Mouse (Mus musculus) bone marrow macrophage, adult 2 months (primary cell): ENCODE measurements around the gene Arhgef17. TPM values are rescaled to one million over a fixed set of nuclear protein-coding genes. Genes with fewer than 3 reads are reported as not detected.

ENCODE experiments used
- H3K27ac ChIP-seq: 2 replicates; pipeline ENCODE4 v1.5.1; 2012; ENCODE audit warnings: low read depth, low read length; ENCODE audit not compliant: insufficient read depth
- H3K4me1 ChIP-seq: 2 replicates; pipeline ENCODE4 v1.6.1; 2012; ENCODE audit warnings: low read length; ENCODE audit not compliant: control insufficient read depth, insufficient read depth
- H3K4me3 ChIP-seq: 2 replicates; pipeline ENCODE4 v1.5.1; 2012; ENCODE audit warnings: mild to moderate bottlenecking, low read length, moderate library complexity; ENCODE audit not compliant: insufficient read depth
- CTCF ChIP-seq: IDR thresholded peaks from 2 replicates; pipeline ENCODE4 v1.5.1; 2012; ENCODE audit warnings: low read depth, mild to moderate bottlenecking, low read length, moderate library complexity
- POLR2A ChIP-seq: IDR thresholded peaks from 2 replicates; pipeline ENCODE4 v1.6.1; 2012; ENCODE audit warnings: mild to moderate bottlenecking, low read depth, low read length, borderline replicate concordance
- polyA plus RNA-seq: library from polyadenylated mRNA; stranded (reverse); fragments of >200 nt; gene quantifications from 2 replicates; pipeline ENCODE4 v1.2.4, GENCODE M21; 2012; ENCODE audit not compliant: missing spikeins, insufficient read depth, insufficient read length

Gene Arhgef17
- polyA plus RNA-seq, 1 experiment: 0.52 TPM

DNA sequence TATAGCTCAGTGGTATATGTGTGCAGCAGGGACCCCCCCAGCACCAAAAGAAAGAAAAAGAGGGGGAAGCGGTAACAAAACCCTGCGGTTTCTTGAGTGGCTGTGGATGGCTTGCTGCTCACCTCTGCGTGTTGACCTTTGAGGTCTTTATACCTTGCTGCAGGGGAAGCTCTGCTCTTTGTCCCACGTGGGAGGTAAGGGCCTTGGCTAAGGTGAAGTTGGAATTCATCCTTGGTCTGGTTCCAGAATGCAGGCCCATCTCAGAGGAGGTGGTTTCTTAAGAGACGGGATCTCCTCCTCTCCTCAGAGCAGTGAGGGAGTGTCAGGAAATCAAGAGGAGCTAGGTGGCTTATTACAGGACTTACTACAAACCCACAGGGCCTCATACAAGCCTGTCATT, 89.7 kb downstream of the Arhgef17 start:
- H3K4me3 ChIP-seq: no peak overlapping the region
- TF ChIP-seq POLR2A (no peak), CTCF (no peak)
- H3K4me1 ChIP-seq: peaks cover 24% of the 10 kb centered on the region
- no peak overlapping the region for H3K27ac ChIP-seq

DNA sequence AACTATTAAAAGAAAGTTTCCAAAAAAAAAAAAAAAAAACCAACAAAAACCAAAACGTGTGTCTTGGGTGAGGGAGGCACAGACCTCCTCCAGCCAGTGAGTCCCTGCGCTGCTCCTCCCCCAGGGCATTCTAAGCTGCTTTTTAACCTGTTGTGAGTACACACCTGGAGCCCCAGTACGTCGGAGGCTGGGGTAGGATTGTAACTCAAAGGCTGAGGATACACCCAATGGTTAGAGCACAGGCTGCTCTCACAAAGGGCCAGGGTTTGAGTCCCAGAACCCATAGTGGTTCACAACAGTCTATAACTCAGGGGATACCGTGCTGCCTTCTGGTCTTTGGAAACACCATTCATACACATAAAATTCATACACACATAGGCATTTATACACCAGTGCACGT, 90.3 kb downstream of the Arhgef17 start:
- H3K4me1 ChIP-seq: peaks cover 24% of the 10 kb centered on the region
- TF ChIP-seq CTCF: no peak
- no peak for TF ChIP-seq POLR2A
- no peak overlapping the region for H3K27ac ChIP-seq
- H3K4me3 ChIP-seq: no peak overlapping the region

DNA sequence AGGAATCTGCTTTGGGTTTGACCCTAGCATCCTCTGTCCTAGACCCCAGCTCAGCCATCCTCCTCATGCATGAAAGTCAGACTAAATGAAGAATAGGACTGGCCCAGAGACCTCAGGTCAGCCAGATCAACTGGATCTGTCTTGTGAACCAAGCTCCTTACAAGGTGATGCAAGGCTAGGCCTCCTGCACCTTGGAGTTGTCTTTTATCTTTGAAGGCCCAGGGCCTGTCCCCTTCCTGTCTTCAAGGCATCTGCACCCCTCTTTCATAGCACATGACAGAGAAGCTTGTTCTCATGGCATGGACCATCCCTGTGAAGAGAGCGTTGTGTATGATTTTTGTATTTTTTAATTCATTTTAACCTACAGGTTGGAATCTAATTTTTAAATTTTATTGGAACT, 91.0 kb downstream of the Arhgef17 start:
- TF ChIP-seq CTCF (no peak), POLR2A (no peak)
- H3K4me1 ChIP-seq: peaks cover 19% of the 10 kb centered on the region
- H3K4me3 ChIP-seq: no peak overlapping the region
- no peak overlapping the region for H3K27ac ChIP-seq

DNA sequence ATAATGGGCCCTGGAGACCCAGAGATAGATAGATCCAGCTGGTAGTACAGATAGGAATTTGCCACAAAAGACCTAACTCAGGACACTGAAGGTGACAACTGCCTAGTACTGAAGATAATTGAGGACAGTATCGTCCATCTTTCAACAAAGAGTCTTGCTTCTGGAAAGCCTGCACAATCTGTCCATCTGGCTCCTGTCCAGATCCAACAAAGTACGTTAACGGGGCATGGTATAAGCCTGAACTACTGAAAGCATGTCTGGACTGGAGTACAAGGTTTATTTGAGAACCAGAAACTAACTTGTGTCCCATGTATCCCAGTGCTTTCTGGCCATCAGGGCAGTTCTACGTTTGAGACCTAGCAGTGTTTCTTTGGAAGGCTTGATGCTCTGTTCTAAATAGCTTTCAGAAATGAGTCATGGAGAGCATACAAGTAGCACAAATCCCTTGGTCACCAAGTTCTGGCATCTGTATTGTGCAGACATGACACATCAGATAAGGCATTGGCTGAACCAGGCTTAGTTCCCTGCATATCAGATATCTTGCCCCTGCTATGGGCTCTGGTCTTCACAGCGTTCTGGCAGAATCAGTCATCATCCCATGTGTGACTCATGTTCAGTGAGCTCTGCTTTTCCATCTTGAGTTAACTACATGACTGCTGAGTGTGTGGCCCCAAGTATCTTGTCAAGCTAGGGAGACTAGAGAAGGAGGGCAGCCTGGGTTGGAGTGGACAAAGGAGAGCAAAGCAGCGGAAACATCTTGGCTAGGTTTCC, 92.1 kb downstream of the Arhgef17 start:
- Histone ChIP-seq H3K4me3 (no peak overlapping the region), H3K27ac (no peak overlapping the region), H3K4me1 (peaks cover 12% of the 10 kb centered on the region)
- no peak for TF ChIP-seq CTCF
- no peak for TF ChIP-seq POLR2A

DNA sequence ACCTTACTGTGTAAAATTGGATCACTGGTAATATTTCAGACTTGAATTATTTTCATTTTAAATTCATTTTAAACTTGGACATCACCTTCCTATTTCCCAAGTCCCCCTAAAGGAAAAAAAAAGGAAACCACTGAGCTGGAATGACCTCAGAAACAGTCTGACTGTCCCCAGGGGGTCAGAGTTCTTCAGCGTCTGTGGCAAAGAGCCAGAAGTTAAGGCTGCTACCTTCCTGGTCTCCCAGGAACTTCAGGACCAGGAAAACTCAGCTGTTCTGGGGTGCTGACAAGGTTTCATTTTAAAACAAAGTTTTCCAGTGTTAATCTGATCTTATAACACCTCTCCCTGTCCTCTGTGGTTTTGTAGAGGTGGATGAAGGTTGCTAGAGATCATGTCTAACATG, 94.2 kb downstream of the Arhgef17 start:
- H3K4me1 ChIP-seq: peaks cover 5% of the 10 kb centered on the region; the same call in 1 of the 2 replicates
- H3K4me3 ChIP-seq: no peak overlapping the region
- H3K27ac ChIP-seq: no peak overlapping the region
- TF ChIP-seq POLR2A (no peak), CTCF (no peak)

DNA sequence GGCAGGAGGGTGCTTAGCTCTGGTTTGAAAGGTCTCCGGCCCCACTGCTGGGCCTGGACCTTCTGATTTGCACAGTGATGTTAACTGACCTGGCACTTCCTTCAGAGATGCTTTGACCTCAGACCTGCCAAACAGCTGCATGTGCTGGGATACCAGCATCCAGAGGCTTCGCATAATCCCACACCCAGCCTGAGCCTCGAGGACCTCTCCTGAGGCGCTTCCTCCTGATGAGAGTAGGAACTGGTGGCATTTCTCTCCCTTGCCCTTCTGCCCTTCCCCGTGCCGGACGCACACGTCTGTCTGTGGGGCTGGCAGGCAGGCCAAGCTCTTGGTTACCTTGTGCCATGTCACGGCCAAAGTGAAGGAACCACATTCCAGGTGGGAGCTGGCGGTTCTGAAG, 95.2 kb downstream of the Arhgef17 start:
- Histone ChIP-seq H3K27ac (no peak overlapping the region), H3K4me1 (peaks cover 5% of the 10 kb centered on the region; the same call in 1 of the 2 replicates), H3K4me3 (no peak overlapping the region)
- TF ChIP-seq POLR2A (no peak), CTCF (no peak)

DNA sequence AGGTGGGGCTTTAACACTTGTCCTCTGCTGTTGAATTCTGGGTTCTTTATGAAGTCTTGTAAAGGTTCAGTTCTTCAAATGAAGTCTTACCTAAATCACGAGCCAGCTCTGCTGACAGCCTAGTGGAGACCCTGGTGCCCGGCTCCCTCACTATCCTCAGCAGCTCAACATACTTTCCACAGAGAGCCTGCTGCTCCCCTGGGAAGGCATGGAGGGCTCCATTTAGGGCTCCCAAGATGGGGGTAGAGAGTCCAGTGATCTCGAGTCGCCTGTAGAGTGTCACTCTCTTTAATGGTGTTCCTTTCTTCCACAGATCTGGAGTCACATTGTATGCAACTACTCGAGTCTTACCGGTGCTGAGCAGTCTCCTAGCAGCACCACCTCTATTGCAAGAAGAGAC, 96.2 kb downstream of the Arhgef17 start:
- TF ChIP-seq POLR2A (no peak), CTCF (no peak)
- Histone ChIP-seq H3K4me3 (no peak overlapping the region), H3K4me1 (peaks cover 5% of the 10 kb centered on the region; the same call in 1 of the 2 replicates), H3K27ac (no peak overlapping the region)

DNA sequence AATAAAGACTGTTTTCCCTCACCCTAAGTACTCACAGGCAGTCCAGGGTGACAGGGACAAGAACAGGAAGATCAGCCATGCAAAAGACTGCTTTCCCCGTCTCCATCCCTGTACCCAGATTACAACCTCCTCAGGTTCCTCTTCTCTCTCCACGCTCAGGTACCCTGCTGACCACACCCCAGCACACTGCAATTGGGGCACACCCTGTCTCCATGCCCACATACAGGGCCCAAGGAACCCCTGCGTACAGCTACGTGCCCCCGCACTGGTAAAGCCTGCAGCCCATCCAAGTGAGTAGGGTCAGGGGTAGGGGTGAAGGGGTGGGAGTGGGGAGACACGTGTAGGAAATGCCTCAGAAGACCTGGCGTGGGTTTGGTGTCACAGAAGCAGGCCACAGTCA, 96.7 kb downstream of the Arhgef17 start:
- peaks cover 4% of the 10 kb centered on the region; the same call in 1 of the 2 replicates for H3K4me1 ChIP-seq
- no peak for TF ChIP-seq POLR2A
- no peak for TF ChIP-seq CTCF
- H3K27ac ChIP-seq: no peak overlapping the region
- H3K4me3 ChIP-seq: no peak overlapping the region

DNA sequence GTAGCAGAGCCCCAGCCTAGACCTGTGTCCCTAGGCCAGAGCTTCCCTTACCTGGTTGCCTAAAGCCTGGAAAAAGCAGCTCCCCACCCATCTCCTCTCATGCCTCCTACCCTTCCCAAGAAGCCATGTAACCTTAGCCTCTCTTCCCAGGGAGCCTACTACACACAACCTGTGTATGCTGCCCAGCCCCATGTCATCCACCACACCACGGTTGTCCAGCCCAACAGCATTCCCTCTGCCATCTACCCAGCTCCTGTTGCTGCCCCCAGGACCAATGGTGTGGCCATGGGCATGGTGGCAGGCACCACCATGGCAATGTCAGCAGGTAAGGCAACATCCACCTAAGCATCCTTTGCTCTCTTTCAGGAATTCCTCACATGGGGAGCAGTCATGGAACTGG, 98.0 kb downstream of the Arhgef17 start:
- Histone ChIP-seq H3K4me1 (no peaks in the 10 kb centered on the region), H3K27ac (no peak overlapping the region), H3K4me3 (no peak overlapping the region)
- no peak for TF ChIP-seq POLR2A
- no peak for TF ChIP-seq CTCF

DNA sequence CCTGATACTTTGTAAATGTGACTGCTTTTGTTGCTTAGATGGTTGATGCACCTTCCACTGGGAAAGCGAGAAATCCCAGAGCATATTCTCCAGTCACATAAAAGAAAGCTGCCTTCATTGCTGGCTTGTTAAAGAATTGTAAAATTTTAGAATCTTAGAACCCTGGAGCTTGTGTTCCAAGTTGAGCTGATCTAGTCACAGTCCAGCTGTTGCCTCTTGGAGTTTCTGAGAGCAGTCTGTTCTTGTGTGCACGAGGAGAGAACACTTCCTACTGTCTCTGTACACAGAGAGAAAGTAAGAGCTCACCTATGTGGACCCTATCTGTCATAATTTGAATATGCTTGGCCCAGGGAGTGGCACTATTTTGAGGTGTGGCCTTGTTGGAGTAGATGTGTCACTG, 103.4 kb downstream of the Arhgef17 start:
- Histone ChIP-seq H3K4me3 (no peak overlapping the region), H3K4me1 (no peaks in the 10 kb centered on the region), H3K27ac (no peak overlapping the region)
- TF ChIP-seq CTCF (no peak), POLR2A (no peak)

DNA sequence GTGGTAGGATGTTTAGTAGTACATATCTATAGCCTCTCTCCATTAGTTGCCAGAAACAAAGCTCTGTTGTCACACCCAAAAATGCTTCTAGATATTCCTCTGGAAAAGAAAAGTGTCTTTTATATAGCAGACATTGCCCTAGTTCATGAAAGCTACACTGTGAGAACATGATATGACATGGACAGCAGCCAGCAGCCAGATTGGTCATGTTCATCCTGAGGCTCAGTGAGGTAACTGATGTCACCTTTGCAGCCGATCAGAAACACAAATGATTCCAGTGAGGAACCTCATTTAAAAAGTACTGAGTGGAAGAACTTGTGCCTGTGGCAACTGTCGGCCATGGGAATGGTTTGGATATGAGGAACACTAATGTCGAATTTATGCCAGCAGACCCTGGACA, 107.2 kb downstream of the Arhgef17 start:
- TF ChIP-seq CTCF: no peak
- H3K4me1 ChIP-seq: no peaks in the 10 kb centered on the region
- no peak overlapping the region for H3K4me3 ChIP-seq
- H3K27ac ChIP-seq: no peak overlapping the region

Other genes starting within 250 kb of the Arhgef17 start
- 30.6 and 32.1 TPM in 2 replicates for gene Fam168a, start 225.5 kb downstream of the Arhgef17 start, polyA plus RNA-seq
- gene Relt, start 68.7 kb downstream of the Arhgef17 start, polyA plus RNA-seq: 6.3 and 6.9 TPM in 2 replicates
- 387 and 402 TPM in 2 replicates for gene P2ry6, start 42.5 kb upstream of the Arhgef17 start, polyA plus RNA-seq
- 4.8 and 5.2 TPM in 2 replicates for gene P2ry2, start 80.8 kb upstream of the Arhgef17 start, polyA plus RNA-seq
- 51.2 and 53.0 TPM in 2 replicates for gene Fchsd2, start 160.8 kb upstream of the Arhgef17 start, polyA plus RNA-seq